Mouse (Mus musculus) embryonic stem cell, embryonic (primary cell): ENCODE results near the gene Smg5.

Experiments
- CTCF ChIA-PET, 4 experiments: fragments of 300-600 bp in 2 of 4; fragments of 350-600 bp in 2 of 4; sonication (Branson Sonifier 250); formaldehyde crosslinking; loops; one replicate each; lab custom pipeline; 2022; ENCODE audit warnings: inconsistent platforms in 2 of 4; lab: Charles Lee
- POLR2A ChIA-PET, 4 experiments: fragments of 300-600 bp in 2 of 4; fragments of 350-600 bp in 2 of 4; sonication (Branson Sonifier 250); formaldehyde crosslinking; loops; one replicate each; lab custom pipeline; 2022; ENCODE audit warnings: antibody characterized with exemption in 4 of 4, inconsistent platforms in 1 of 4; lab: Charles Lee

The Smg5 gene

DNA sequence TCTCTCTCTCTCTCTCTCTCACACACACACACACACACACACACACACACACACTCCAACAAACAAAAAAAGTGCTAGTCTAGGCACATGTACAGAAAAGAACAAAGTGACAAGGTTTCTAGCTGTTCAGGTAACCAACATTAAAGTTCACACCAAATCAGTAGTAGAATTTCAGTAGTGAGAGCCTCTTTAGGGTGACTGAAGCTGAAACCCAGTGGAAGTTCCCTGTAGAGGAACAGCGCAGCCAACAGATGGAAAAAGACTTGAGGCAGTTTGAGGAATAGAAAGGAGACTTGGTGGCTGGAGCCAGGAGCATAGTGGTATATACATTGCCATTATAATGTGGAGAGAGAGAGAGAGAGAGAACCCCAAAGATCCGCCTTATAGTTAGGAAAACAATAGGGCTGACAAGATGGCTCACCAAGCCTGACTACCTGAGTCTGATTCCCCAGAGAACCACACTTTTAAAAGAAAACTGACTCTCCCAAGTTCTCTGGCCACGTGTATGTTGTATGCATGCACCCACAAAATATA is 1.1 kb upstream of the Smg5 start:
- ChIA-PET CTCF (interaction anchor here in 3 of 4 experiments (0.8 to 2.0 kb wide), 6 partner anchors 42 to 269 kb away, joined by 3 to 6 read pairs (median 4); no protein-coding TSS in a partner anchor), POLR2A (interaction anchor here (0.6 to 32.7 kb wide), 125 partner anchors 8 to 1143 kb away, joined by 3 to 943 read pairs (median 6); partner anchors contain the start of genes Glmp (in 4 of the 4), Cct3 (in 3 of the 4), Paqr6 (in 3 of the 4) and Pmf1 (in 3 of the 4))

DNA sequence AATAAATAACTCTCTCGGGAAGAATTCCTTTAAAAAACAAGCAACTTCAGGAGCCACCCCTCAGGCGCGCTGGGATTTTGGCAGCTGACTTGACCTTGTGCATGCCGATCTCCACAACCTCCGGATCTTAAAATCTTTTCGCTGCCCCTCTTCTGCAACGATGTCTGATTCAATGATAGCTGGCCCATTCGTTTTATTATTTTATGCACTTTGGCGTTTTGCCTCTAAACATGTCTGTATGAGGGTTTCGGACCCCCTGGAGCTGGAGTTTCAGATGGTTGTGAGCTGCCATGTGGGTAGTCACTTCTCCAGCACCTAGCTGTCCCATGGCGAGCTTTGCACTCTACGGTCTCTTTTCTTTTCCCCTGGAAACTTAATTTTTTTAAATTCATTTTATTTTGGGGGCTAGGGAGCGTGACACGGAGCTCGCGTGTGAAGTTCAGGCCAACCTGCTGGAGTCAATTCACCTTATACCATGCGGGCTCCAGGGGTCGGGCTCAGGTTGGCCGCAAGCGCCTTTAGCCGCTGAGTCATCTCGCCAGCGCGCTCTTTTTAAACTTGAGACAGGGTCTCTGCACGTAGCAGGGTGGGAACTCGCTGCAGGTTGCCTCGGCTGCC is 515 bp upstream of the Smg5 start:
- POLR2A ChIA-PET, result interaction anchor here (0.6 to 32.7 kb wide), 180 partner anchors 7 to 1142 kb away, joined by 3 to 943 read pairs (median 5); partner anchors contain the start of genes Cct3 (in 4 of the 4), Glmp (in 4 of the 4), Pmf1 (in 4 of the 4) and Tsacc (in 4 of the 4)
- CTCF ChIA-PET, result interaction anchor here in 3 of 4 experiments (0.6 to 2.0 kb wide), 10 partner anchors 9 to 268 kb away, joined by 3 to 6 read pairs (median 3); partner anchors contain the start of gene Pmf1 (in 1 of the 3)

DNA sequence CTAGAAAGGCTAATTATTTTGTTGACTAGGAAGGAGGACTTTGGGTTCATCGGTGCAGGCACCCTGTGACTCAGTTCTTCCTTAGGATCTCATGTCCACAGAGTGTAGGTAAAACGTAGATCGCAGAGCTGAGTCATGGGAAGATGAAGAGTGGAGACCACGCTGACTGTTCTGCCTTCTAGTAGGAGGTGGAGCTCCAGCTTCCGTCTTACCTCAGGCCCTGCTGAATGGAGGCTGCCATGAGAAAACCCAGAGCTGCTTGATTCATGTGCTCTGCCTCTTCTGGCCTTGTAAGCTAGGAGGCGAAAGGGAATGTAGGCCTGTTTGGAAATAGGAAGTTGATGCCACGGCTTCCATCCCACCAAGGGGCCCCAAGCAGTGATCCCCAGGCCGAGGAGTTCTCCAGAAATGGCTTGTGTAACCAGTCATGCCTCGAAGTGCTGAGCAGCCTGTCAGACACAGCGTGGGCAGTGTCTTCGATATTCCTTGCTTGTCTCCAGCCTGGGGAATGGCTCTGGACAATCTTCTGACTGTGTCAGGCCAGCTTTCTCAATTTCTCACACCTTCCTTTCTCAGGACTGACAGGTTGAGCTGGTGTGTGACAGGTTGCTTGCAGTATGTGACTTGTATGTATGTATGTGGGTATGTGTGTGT is 1.4 kb downstream of the Smg5 start:
- ChIA-PET CTCF (interaction anchor here in 2 of 4 experiments (0.6 to 2.0 kb wide), 2 partner anchors 139 to 1348 kb away, joined by 6 read pairs; no protein-coding TSS in a partner anchor), POLR2A (interaction anchor here (0.5 to 32.7 kb wide), 67 partner anchors 9 to 471 kb away, joined by 3 to 943 read pairs (median 8); partner anchors contain the start of genes Glmp (in 4 of the 4), Cct3 (in 3 of the 4), Tsacc (in 3 of the 4) and Lmna (in 2 of the 4))

DNA sequence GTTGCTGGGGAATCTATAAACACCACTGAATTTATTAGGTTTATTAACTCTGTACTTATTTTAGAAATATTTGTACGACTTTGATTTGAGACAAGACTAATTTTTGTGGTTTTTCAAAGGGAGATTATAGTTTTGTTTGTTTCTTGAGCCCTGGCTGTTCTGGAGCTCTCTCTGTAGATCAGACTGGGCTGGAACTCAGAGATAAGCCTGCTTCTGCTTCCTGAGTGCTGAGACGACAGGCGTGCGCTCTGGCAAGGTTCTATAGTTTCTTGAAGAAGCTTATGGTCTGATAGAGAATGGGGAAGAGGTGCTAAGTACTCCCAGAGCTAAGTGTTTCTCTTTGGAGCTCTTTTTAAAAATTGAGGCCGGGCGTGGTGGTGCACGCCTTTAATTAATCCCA is 2.3 kb downstream of the Smg5 start:
- POLR2A ChIA-PET, result interaction anchor here (0.6 to 32.7 kb wide), 37 partner anchors 8 to 612 kb away, joined by 3 to 943 read pairs (median 8); partner anchors contain the start of genes Cct3 (in 2 of the 4), Glmp (in 2 of the 4), Paqr6 (in 2 of the 4) and Pmf1 (in 2 of the 4)
- CTCF ChIA-PET, result interaction anchor here in 1 of 4 experiments (0.7 kb wide), 1 partner anchor 1560 kb away, joined by 3 read pairs; no protein-coding TSS in a partner anchor

DNA sequence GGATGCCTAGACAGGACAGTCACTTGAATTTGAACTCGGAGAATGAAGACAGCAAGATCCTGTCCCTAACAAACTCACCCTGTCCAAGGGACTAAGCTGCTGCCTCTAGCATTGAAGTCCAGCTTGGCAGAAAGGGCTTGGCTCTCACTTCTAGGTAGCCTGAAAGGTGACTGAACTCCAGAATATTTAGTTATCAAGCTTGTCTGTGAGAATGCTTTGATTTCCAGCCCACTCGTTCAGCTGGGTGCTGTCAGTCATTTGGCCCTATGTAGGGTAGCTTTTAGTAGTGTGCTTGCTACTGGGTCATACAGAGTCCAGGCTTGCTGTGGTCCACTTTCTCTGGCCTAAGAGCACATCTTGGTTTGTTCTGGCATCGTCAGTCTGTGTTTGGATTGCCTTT is 2.9 kb downstream of the Smg5 start:
- ChIA-PET POLR2A (interaction anchor here (0.6 to 32.7 kb wide), 34 partner anchors 9 to 551 kb away, joined by 3 to 943 read pairs (median 6); partner anchors contain the start of genes Cct3 (in 3 of the 4), Tsacc (in 3 of the 4), Glmp (in 2 of the 4) and Paqr6 (in 2 of the 4)), CTCF (interaction anchor here in 1 of 4 experiments (1.0 kb wide), 1 partner anchor 27 kb away, joined by 3 read pairs; no protein-coding TSS in a partner anchor)

DNA sequence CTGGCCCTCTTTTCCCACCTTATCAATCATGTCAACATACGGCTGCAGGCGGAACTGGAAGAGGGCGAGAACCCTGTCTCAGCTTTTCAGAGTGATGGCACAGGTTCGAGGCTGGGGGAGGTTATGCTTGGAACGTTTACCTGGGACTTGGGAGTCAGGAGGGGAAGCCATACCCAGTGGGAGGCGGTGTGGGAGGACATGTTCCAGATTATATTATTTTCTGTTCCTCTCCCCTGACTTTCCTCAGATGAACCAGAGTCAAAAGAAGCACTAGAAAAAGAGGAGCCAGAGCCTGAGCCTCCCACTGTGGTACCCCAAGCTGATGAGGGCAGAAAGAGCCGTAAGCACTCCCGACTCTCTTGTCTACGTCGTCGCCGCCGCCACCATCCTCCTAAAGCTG is 14.7 kb downstream of the Smg5 start:
- POLR2A ChIA-PET, result interaction anchor here in 3 of 4 experiments (1.1 to 32.7 kb wide), 7 partner anchors 3 to 74 kb away, joined by 3 to 943 read pairs (median 456); partner anchors contain the start of genes Smg5 (in 3 of the 3), Tmem79 (in 3 of the 3), Glmp (in 1 of the 3) and Paqr6 (in 1 of the 3)
- CTCF ChIA-PET, result no interaction called here

DNA sequence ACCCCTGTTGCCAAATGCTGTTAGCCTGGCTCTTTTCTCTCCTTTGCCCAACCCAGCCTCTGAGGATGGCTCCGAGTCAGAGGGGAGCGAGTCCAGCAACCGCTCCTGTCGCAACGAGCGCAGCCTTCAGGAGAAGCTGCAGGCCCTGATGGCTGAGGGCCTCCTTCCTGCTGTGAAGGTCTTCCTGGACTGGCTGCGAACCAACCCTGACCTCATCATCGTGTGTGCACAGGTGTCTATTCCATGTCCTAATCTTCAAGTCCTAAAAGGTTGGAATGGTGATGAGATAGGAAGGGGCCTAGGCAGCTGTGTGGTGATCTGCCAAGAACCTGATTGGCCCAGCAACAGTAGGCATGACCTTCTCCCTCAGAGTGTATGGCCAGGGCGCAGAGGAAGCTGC is 16.8 kb downstream of the Smg5 start:
- ChIA-PET POLR2A (interaction anchor here (1.0 to 32.7 kb wide), 13 partner anchors 1 to 57 kb away, joined by 3 to 943 read pairs (median 6); partner anchors contain the start of genes Smg5 (in 3 of the 4), Tmem79 (in 3 of the 4), Cct3 (in 1 of the 4) and Glmp (in 1 of the 4)), CTCF (no interaction called here)

DNA sequence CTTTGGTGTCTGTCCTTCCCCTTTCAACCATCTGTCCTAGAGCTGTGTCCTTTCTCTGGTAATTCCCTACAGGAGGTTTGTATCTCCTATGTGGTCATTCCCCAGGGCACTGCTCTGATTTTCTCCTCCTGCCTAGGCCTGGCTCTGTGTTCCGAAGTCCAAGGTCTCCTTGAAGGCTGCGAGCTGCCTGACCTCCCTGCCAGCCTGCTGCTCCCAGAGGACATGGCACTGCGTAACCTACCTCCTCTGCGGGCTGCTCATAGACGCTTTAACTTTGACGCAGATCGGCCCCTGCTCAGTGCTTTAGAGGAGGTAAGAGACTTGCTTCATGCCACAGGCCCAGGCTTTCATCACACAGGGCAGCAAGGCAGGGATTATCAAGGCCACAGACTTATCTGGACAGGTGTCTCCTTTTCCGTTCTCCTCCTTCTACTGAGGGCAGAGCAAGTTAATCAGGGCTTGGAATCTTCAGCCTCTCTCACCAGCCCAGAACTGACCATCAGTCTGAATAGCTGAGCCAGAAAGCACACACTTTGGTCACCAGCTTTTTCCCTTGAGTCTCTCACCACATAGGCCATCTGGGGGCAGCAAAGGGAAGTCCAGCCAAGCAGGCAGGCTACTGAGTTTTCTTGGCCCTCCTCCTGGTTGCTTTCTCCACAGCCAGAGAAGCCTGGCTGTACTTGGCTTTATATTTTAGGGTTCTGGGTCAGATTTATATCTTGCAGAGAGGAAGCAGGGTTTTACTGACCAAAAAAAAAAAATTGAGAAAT is 18.5 kb downstream of the Smg5 start:
- POLR2A ChIA-PET, result interaction anchor here (0.8 to 32.7 kb wide), 11 partner anchors 1 to 58 kb away, joined by 3 to 943 read pairs (median 6); partner anchors contain the start of genes Smg5 (in 2 of the 4), Tmem79 (in 2 of the 4), Cct3 (in 1 of the 4) and Glmp (in 1 of the 4)
- CTCF ChIA-PET, result interaction anchor here in 2 of 4 experiments (0.7 to 0.8 kb wide), 2 partner anchors 129 to 173 kb away, joined by 3 read pairs; no protein-coding TSS in a partner anchor

DNA sequence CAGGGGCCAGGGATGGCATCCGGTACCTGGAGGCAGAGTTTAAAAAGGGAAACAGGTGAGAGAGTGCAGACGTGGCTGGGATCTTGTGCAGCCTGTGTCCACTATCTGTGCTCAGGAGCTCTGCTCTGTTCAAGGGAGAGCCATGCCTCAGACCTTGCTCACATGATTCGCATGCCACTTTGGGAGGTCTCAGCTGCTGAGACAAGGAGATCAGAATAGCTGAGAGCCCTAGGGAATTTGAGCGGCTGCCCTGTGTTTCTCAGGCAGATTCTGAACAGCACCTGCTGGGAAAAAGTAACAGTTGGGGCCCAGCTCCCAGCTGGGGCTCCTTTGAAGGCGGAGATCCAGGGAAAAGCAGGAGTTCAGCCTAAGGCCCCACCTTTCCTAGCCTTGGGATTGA is 23.5 kb downstream of the Smg5 start:
- CTCF ChIA-PET, result interaction anchor here in 2 of 4 experiments (0.7 to 1.8 kb wide), 4 partner anchors 47 to 108 kb away, joined by 3 to 5 read pairs (median 4); no protein-coding TSS in a partner anchor
- POLR2A ChIA-PET, result interaction anchor here (0.9 to 32.7 kb wide), 16 partner anchors 9 to 325 kb away, joined by 3 to 943 read pairs (median 5); partner anchors contain the start of genes Smg5 (in 3 of the 4), Tmem79 (in 3 of the 4), Cct3 (in 1 of the 4) and Glmp (in 1 of the 4)

DNA sequence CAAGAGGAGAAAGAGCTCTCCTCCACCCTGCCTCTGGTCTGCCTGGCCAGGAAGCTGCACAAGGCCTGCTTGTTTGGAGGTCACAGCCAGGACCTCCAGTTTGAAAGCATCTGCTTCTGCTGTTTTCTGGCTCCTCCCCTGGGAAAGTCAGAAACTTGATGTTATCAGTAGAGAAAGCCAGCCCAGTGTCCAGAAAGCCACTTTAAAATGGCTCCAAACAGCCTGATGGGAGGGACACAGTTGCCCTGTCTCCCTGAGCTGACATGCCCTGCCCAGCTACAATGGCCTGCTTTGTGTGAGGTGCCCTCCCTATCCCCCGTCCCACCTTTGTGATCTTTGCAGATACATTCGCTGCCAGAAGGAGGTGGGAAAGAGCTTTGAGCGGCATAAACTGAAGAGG is 23.9 kb downstream of the Smg5 start:
- POLR2A ChIA-PET, result interaction anchor here (0.7 to 32.7 kb wide), 22 partner anchors 8 to 325 kb away, joined by 3 to 943 read pairs (median 4); partner anchors contain the start of genes Smg5 (in 3 of the 4), Tmem79 (in 3 of the 4), Cct3 (in 2 of the 4) and Pmf1 (in 2 of the 4)

DNA sequence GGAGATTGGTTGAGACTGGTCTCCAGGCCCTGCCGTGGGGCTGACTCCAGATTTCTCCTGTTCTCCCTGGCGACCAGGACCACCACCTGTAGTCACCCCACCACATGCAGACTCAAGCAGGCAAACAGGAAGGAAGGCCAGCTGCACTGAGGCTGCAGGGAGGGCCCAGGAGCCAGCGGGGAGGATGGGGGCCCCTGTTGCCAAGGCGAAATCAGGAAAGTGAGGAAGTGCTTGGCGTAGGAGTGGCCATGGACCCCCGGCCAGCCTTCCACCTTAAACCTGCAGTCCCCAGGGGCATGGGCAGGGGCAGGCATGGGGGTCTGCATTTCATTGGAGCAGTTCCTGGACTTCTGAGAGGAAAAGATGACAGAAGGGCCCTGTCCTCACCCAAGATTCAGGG is 25.0 kb downstream of the Smg5 start:
- POLR2A ChIA-PET, result interaction anchor here (1.0 to 32.7 kb wide), 14 partner anchors 9 to 77 kb away, joined by 3 to 943 read pairs (median 5); partner anchors contain the start of genes Smg5 (in 3 of the 4), Tmem79 (in 3 of the 4), Pmf1 (in 2 of the 4) and Cct3 (in 1 of the 4)
- CTCF ChIA-PET, result interaction anchor here in 1 of 4 experiments (1.3 kb wide), 1 partner anchor 115 kb away, joined by 3 read pairs; no protein-coding TSS in a partner anchor

More for the DNA sequence above, 23.9 kb downstream of the Smg5 start:
- CTCF ChIA-PET, result interaction anchor here in 3 of 4 experiments (0.6 to 1.8 kb wide), 6 partner anchors 31 to 439 kb away, joined by 3 to 5 read pairs (median 3); no protein-coding TSS in a partner anchor

DNA sequence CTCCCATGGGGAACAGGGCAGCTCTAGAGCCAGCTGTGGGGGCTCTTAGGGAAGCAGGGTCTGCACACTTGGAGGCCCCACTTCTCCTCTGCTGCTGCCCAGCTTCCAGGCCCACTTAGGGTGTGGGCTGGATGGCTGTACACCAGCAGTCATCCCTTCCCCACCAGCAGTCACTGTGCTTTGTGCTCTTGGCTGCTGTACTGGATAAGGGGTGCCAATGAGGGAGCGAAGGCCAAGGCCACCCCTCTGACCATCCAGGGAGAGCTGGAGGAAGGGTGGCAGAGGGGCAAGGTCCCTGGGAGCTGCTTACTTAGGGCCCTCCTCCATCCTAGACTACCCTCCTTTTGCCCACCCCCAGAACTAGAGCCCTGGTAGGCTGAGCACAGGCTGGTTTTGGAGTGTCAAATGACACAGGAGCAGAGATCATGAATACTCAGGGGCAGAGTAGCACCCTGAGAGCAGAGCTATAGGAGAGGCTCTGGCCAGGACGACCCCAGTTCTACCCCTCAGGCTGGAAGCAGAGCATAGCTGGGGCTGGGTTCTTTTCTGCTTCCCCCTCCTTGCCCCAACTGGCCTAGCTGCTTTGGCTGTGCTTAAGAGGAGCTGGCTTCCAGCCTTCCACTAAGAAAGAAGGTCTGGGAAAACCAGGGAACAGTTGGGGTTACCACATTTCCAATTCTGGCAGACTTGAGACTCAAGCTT is 25.7 kb downstream of the Smg5 start:
- POLR2A ChIA-PET, result interaction anchor here (0.5 to 32.7 kb wide), 9 partner anchors 19 to 842 kb away, joined by 3 to 943 read pairs (median 5); partner anchors contain the start of genes Smg5 (in 3 of the 4), Tmem79 (in 3 of the 4), Glmp (in 1 of the 4) and Pmf1 (in 1 of the 4)

DNA sequence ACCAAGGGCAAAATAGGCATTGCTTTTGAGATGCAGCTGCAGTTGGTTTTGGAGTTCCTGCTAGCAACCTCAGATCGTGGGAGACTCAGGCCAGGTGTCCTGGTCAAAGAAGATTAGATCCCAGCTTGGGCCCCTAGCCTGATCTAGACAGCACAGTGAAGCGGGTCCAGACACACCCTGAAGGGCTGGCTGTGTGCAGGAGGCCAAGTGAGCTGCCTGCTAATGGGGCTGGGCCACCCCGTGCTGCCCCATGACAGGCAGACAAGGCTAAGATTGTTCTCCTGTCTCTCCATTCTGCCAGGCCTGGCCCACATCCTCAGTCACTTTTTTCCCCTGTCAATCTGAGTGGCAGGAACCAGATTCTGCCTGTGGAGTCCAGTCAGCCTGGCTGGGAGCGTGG is 27.6 kb downstream of the Smg5 start:
- ChIA-PET CTCF (interaction anchor here in 2 of 4 experiments (0.6 to 1.2 kb wide), 3 partner anchors 44 to 1433 kb away, joined by 3 to 6 read pairs (median 6); no protein-coding TSS in a partner anchor), POLR2A (interaction anchor here in 3 of 4 experiments (0.5 to 28.0 kb wide), 16 partner anchors 9 to 212 kb away, joined by 3 to 943 read pairs (median 3); partner anchors contain the start of genes Smg5 (in 3 of the 3), Tmem79 (in 3 of the 3), Cct3 (in 1 of the 3) and Pmf1 (in 1 of the 3))

More for the DNA sequence above, 25.7 kb downstream of the Smg5 start:
- CTCF ChIA-PET, result interaction anchor here in 1 of 4 experiments (1.3 kb wide), 1 partner anchor 115 kb away, joined by 3 read pairs; no protein-coding TSS in a partner anchor

DNA sequence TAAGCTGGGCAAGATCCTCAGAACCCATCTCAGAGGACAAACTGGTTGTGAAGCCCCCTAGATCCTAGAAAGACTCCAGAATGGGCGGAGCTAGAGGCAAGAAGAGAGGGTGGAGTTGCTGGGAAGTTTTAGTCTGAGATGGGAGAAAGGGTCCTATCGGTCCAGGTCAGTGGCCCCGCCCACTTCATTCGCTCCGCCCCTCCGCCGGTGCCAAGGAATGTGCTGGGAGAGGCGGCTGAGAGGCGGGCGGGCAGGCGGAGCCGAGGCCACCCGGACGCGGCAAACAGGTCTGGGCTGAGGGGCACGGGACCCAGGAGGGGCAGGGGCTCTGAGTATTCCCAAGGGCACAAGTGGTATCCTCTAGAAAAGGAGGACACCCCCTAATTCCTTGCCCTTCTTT is 28.3 kb downstream of the Smg5 start, which contains the start of gene Paqr6:
TSS of gene Paqr6 (plus strand) at position 248 of the 400 bp plus-strand sequence.
- ChIA-PET CTCF (interaction anchor here in 2 of 4 experiments (0.6 to 1.2 kb wide), 3 partner anchors 43 to 1432 kb away, joined by 3 to 6 read pairs (median 6); no protein-coding TSS in a partner anchor), POLR2A (interaction anchor here in 3 of 4 experiments (0.6 to 28.0 kb wide), 16 partner anchors 10 to 1231 kb away, joined by 3 to 943 read pairs (median 3); partner anchors contain the start of genes Smg5 (in 3 of the 3), Tmem79 (in 3 of the 3), Cct3 (in 1 of the 3) and Pmf1 (in 1 of the 3))
